Mouse (Mus musculus) brain, embryonic 14.5 days (tissue): ENCODE measurements at regions not wholly inside any gene's neighbourhood (a gene's known extent, or its start where the extent isn't known, plus 50 kb on each side); places are given as distances from the start of the nearest gene placed in this dataset.

Source experiments
- CTCF ChIP-seq: fragments of 200-500 bp; IDR thresholded peaks from 2 replicates; pipeline ENCODE4 v1.5.1; 2012; ENCODE audit warnings: inconsistent platforms, mild to moderate bottlenecking, moderate library complexity, borderline replicate concordance; ENCODE audit not compliant: insufficient read depth, insufficient read length; ENCODE audit errors: extremely low read depth
- POLR2A ChIP-seq: fragments of 200-500 bp; IDR thresholded peaks from 2 replicates; pipeline ENCODE4 v1.6.1; 2012; ENCODE audit warnings: mild to moderate bottlenecking, inconsistent platforms, borderline replicate concordance; ENCODE audit not compliant: poor library complexity, insufficient read depth, insufficient read length, severe bottlenecking; ENCODE audit errors: extremely low read depth

DNA sequence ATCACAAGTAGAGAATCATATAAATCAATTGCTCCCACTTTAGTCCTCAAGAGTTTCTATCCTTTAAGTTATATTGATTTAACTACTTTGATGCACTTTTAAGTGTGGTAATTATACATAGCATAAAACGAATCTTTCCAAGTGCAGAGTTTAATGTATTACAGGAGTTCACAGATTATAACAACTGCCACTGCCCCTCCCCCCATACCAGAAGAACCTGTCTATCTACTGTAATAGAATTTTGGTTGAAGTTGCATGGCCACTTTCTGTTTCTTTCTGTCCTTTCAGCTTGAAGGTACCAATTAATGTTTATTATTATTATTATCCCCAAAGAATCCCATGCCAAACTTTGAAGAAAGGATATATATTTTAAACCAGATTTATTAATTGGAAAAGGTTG, 51.9 kb upstream of the Ccser1 start:
- TF ChIP-seq CTCF (no peak), POLR2A (no peak)
